Mouse (Mus musculus): ENCODE results near the gene Dkkl1.

The Dkkl1 gene

DNA sequence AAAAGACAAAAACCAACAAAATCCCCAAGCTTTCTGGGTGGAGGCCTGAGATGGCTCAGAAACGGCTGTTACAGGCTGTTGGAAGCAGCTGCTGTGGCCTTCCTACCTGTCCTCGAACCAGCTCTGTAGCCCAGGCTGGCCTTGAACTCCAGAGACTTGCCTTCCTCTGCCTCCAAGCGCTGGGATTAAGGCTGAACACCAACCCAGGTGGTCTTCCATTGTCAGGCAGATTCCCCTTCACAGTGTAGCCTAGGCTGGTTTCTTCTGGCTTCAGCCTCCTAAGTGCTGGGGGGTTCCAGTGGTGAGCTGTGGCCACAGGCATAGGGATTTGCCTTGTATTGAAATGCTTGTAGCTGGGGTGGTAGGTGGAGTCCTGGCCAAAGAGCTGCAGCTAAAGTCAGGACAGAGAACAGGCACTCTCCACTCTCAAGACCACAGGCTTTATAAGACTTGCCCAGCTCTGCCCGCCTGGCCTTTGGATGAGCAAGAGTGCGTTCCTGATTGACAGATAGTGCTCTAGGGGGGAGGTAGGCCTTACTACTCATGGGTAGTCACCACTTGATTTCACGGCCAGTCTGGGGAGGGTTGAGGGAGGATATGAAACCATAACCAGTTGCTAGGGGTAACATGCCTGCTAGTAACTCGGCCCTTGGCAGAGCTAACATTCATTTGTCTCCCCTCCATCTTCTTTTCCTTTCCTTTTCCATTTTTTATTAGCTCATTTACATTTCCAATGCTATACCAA is 17.7 kb upstream of the Dkkl1 start:
- DNase-seq (ENCODE audit: low read depth) = no peak

DNA sequence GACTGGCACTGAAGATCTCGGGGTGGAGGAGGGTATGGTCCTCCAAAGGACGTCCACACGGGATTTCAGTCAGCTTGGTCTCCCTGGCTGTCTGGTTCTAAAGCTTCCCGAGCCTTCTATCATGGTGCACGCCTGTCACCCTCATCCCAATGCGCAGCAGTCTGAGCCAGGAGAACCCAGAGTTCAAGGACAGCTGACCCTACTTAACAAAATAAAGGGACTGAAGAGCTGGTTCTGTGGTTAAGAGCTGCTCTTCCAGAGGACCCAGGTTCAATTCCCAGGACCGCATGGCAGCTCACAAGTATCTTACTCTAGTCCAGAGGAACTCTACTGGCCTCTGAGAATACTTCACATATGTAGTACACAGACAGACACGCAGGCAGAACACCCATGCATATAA is 17.1 kb upstream of the Dkkl1 start:
- no peak for DNase-seq (ENCODE audit: low read depth)

DNA sequence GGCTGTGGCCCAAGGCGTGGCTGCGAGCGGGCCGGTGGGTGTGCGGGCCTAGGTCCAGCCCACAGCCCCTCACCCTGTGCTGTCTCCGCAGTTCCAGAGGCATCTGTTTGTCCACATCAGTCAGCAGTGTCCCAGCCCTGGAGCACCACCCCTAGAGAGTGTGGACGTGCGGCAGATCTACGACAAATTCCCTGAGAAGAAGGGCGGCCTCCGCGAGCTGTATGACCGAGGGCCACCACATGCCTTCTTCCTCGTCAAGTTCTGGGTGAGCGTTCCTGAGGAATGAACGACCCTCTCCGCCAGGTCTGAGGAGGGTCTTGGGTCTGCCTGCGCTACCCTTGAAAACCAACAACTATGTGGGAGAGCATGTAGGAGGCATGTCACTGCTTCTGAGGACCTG is 16.6 kb upstream of the Dkkl1 start:
- DNase-seq (ENCODE audit: low read depth) = no peak

DNA sequence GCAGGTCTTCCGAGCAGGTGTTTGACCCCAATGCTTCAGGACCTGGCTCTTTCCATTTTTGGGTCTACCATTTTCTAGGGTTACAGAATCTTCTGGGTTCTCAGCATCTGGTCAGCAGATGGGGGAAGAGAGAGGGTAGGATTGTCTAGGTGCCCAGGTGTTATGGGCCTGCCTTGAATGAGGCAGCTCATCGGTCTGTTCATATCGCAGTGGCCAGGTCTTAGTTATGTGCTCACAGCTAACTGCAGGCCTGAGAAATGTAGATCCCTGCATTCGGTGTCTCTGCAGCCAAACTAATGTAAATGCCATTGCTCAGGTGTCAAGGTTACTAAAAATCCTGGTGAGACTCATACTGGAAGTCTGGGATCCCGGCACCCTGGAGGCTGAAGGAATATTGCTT is 14.5 kb upstream of the Dkkl1 start:
- no peak for DNase-seq (ENCODE audit: low read depth)

DNA sequence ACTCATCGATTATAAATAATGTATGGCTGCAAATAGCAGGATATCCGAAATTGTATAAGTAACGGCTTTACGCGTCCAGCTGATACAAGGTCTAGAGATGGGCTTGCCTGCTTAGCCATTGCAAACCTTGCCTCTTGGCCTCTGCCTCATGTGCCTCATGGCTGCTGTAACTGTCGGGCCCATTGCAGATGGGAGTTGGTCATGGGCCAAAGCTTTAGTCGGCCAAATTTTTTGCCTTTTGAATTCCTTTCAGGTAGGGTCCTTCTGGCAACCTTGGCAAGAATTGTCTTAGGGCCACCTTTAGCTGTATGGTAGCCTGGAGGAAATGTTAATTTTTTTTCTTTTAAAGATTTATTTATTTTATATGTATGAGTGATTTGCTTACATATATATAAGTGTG is 12.9 kb upstream of the Dkkl1 start:
- DNase-seq (ENCODE audit: low read depth) = no peak

DNA sequence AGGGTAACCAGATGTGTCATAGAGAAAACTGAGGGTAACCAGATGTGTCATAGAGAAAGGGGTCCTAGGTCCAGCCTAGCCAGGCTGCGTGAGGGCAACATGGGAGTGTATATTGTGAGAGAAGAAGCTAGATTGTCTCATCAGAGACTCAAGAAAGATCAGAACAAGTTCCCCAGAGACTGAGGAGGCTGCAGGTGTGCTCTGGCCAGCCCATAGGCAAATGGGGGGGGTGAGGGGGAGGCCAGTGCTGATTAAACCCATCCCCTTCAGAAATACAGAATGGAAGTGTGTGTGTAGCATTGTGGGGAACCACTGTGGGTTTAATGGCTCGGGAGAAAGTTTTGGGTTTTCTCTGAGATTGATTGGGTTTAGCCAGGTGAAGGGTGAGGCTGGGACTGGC is 9.7 kb upstream of the Dkkl1 start:
- DNase-seq (ENCODE audit: low read depth) = no peak

- no peak for DNase-seq (ENCODE audit: low read depth)
Observed at GRCm38 (mm10) chr7:45216442-45217183, 4.7 kb upstream of the Dkkl1 start.

DNA sequence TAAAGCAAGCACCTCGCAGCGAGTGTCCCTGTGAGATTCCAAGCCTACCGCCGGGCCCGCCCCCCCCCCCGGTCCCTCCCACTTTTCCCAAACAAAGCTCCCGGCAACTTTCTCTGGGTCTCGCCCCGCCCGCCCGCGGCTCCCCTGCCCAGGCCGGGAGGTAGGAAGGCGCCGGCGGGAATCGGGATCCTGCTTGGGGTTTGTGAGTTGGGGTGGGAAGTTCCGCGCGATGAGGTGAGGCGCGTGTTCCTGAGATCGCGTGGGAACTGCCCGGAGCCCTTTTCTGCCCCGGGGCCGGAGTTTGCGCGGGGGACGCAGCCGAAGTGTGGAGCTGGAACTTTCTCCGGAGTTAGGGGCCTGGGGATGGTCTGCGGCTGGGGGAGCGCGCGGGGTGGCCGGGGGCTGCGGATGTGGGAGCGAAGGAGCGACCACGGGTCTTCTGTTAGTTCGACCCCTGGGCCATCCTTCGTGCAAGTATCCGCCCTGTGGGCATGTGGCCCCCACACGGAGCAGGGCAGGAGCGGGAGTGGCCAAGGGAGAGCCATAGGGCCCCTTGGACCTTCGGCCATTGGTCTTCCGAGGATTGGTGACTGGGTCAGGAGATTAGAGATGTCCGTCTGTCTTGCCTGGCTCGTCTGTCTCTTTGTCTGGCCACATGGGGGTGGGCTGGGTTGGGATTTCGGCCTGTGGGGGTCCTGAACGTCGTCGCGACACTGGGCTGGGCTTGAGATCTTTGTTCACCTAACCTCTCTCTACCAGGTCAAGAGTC is 3.9 kb upstream of the Dkkl1 start, which contains the start of gene Tead2:
TSS of gene Tead2 (plus strand) at position 81 of the 769 bp plus-strand sequence.
- DNase-seq (ENCODE audit: low read depth) = no peak

GRCm38 (mm10) chr7:45213708-45214107 is 1.8 kb upstream of the Dkkl1 start:
- no peak for DNase-seq (ENCODE audit: low read depth)

- DNase-seq (ENCODE audit: low read depth) = peak; percentile 21
Observed at GRCm38 (mm10) chr7:45212356-45212755, 409 bp upstream of the Dkkl1 start.

GRCm38 (mm10) chr7:45211070-45211469 is 877 bp downstream of the Dkkl1 start:
- DNase-seq (ENCODE audit: low read depth) = peak; percentile 55

GRCm38 (mm10) chr7:45208260-45208659 is 3.7 kb downstream of the Dkkl1 start:
- peak; percentile 22 for DNase-seq (ENCODE audit: low read depth)

- peak; percentile 98 for DNase-seq (ENCODE audit: low read depth)
Observed at GRCm38 (mm10) chr7:45204380-45205143, 7.4 kb downstream of the Dkkl1 start, which contains the start of gene Ccdc155. Gene Ccdc155, minus strand, starts transcription at chr7:45204892.

- no peak for DNase-seq (ENCODE audit: low read depth)
Observed at GRCm38 (mm10) chr7:45202654-45203053, 9.3 kb downstream of the Dkkl1 start.

DNA sequence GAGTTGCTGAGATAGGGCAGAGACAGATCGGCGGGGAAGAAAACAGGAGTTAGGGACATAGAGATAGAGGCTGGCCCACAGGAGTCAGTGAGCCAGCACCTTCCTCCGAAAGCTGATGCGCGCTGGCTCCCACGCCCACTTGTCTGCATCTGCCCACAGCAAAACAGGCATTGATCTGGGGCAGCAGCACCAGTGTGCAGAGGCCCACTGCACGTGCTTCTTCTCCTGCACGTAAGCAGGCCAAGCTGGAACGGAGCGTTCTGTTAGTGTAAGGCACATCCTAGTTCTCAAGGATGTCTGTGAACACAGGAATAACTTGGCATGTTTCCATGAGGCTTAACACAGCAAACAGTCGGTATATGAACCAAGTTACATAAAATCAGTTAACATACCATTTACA is 13.0 kb downstream of the Dkkl1 start:
- DNase-seq (ENCODE audit: low read depth) = no peak

GRCm38 (mm10) chr7:45198435-45198834 is 13.5 kb downstream of the Dkkl1 start:
- peak; percentile 61 for DNase-seq (ENCODE audit: low read depth)

DNA sequence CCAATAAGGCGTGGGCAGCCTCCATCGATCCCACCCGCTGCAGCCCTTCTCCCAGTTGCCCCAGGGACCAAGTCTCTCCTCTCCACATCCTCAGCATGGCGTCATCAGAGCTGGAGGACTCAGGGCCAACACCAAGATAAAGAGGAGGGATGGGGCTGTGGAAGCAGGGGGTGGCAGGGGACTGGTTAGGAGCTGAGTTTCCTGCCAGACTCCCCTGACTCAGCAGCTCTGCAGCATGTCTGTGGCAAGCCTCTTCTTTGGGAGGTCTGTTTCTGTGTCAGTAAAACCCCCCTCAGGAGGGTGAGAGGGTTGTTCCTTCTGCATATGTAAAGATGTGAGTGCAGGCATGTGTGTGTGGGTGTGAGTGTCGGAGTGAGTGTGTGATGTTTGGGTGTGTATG is 15.0 kb downstream of the Dkkl1 start:
- no peak for DNase-seq (ENCODE audit: low read depth)

DNA sequence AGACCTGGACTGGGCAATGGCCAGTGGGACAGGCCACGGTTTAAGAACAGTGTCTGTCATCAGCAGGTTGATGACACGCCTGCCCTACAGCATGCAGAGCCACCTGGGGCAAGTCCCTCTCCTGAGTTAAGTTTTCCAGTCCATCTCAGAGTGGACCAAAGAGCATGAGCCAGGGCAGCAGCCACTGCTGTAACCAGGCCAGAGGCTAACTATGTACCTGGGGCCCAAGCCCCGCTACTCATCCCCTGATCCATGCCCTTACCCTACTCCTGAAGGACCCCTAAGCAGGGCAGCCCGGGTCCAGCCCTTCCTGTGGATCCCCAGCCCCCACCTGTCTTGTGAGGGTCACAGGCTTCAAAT is 15.8 kb downstream of the Dkkl1 start:
- no peak for DNase-seq (ENCODE audit: low read depth)

DNA sequence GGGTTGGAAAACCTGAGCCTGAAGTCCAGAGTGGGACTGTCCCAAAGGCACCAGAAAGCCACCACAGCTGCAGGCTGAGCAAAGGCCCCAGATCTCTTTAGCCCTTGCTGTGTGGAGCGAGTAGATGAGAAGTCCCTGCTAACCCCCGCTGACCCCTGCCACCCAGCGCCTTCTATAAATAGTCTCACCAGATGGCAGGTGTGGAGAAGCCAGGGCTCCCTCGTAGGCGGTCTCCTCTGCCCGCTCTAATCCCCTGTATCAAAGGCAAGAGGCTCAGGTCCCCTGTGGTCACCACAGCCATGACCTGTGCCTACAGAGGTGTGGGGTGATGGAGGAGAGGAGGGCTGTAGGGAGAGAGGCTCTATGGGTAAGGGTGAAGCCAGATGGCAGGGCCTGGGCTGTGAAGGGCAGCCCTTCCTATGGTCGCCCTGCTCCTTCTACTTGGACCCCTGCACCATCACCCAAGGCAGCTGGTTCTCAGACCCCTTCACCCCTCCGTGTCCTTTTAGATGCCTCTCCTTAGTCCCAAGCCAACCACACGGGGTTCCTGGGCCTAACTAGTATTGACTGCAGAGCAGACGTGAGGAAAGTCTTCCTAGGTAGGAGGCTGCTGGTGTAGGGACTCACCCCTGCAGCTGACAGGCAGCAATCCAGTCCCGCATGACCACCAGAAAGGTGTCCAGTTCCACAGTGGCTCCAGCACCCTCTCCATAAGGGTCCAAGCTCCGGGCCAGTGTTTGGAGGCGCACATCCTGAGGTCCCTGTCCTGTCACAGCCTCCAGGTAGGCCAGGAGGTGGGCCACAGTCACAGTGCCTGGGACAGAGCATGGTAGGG is 16.4 kb downstream of the Dkkl1 start:
- no peak for DNase-seq (ENCODE audit: low read depth)

- DNase-seq (ENCODE audit: low read depth) = no peak
Observed at GRCm38 (mm10) chr7:45193871-45194785, 17.8 kb downstream of the Dkkl1 start.

Data from induced T-regulatory cell, adult 2 months (primary cell).